Mouse (Mus musculus) cerebellum, postnatal 25 days (tissue): ENCODE results near the gene Slc2a9.
A peak's percentile ranks its signal among the peaks of the same experiment; 100 is the strongest.

Experiments used
- DNase-seq, 2 experiments: peaks; one replicate each; pipeline ENCODE4 v3.0.0; 2021; ENCODE audit warnings: mixed read lengths in 2 of 2

The Slc2a9 gene

DNA sequence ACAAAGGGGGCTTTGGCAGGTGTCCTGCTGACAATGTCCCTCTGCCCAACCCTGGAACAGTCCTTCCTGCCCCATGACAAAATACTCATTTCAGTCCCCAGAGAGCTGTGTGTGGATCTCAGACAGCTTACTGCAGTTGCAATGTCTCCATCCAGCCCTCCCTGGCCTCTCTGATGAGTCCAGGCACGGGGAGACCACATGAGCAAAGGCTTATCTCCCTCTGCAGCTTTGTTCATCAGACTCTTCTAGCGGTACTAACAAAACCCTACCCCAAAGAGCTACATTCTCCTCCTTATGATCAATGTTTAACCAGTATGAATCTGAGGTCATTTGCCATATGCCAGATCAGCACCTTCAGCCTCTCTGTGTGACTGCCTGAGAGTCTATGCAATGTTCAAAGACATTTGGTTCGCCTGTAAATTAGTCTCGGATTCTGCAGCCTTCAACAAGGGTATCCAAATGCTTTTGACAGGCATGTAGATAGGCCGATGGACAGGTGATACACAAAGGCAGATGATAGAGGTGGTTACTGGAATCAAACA, 36.3 kb downstream of the Slc2a9 start:
- peak in 1 of 2 experiments; percentile 1 for DNase-seq

DNA sequence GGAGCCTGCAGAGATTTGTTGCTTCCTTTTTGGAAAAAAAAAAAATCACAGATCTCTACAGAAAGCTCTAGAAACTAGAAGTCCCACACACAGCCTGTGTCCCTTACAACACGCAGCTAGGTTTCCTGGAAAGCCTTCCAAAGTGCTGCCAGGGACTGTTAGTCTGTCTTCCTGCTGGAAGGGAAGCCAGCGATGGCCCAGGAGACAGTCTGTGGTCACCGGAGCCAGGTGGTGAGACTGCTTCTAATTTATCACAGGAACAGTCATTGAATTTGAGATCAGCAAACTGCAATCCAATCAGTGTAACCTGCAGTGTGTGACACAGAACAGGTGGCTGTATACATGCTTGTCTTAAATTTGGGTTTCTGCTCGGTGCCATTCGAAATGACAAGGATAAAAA, 41.7 kb downstream of the Slc2a9 start:
- peak; percentile 32 to 59 for DNase-seq

GRCm38 (mm10) chr5:38450936-38451335, 52.0 kb downstream of the Slc2a9 start:
- no peak for DNase-seq

DNA sequence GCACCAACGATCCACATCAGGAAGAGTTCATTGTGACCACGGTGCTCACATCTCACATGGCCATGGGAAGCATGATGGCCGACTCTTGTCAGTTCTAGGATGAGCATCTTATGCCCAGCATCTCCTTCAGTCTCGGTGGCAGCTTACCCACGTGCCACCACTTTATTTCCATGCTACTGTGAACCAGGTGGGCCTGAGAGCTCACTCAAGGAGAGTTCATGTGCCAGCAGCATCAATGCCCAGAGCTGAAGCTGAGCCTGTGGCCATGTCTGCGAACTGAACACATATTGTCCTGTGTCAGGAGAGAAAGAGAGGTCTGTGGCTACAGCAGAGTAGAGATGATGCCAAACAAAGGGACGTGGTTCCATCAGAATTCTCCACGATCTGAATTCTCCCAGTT, 53.3 kb downstream of the Slc2a9 start:
- DNase-seq, result no peak

- DNase-seq, result no peak
Observed at GRCm38 (mm10) chr5:38448121-38448520, 54.8 kb downstream of the Slc2a9 start.

- peak; percentile 47 to 55 for DNase-seq
Observed at GRCm38 (mm10) chr5:38446316-38446975, 56.5 kb downstream of the Slc2a9 start.

DNA sequence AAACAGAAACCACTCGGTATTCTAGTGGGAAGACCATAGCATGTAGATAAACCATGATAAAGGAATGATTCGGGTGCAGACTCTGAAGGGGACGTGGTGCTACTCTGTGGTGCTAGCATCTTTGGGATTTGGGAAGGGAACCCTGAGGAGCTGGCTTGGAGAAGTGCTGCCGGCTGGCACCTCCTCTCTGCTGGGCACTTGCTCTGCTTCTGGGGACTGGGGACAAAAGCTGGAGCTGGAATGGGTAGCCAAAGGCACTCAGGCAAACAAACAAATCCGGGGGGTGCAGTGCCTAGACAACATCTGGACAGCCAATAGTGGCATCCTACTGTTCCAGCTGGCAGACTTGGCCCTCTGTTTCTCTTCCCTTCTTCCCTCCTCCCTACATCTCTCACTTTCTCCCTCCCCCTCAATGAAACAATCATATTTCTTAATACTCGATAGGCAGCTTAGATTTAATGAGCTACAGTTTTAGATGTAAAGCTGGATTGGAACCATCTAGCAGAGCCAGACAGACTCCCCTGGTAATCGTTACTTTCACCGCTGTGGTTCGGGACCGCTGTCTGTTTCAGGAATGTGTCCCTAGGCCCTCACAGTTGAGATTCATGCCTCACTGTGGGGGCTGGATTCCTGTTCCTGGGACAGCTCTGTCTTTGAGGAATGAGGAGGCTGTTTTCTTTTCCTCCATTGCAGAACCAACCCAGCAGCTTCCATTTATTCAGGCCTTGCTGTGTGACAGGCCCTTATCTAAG, 61.7 kb downstream of the Slc2a9 start:
- peak; percentile 26 to 45 for DNase-seq

GRCm38 (mm10) chr5:38440252-38441005, 62.5 kb downstream of the Slc2a9 start:
- peak; percentile 56 to 72 for DNase-seq

DNA sequence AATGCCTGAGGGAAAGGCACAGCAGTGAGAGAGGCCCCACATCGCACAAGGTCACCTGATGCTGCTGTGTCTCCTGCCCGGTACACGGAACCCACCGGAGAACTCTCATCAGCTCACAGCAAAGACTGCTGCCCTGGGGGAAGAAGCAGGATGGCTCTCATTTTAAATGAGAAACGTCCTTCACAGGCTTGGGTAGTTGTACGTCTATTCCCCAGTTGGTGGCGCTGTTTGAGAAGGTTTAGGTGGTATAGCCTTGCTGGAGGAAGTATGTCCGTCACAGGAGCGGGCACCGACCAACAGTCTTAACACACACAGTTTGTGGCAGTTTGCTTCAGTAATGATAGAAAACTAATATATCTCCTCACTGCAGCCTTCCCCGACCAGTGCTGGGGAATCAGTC, 66.3 kb downstream of the Slc2a9 start:
- no peak for DNase-seq

GRCm38 (mm10) chr5:38434875-38435274, 68.1 kb downstream of the Slc2a9 start:
- no peak for DNase-seq

DNA sequence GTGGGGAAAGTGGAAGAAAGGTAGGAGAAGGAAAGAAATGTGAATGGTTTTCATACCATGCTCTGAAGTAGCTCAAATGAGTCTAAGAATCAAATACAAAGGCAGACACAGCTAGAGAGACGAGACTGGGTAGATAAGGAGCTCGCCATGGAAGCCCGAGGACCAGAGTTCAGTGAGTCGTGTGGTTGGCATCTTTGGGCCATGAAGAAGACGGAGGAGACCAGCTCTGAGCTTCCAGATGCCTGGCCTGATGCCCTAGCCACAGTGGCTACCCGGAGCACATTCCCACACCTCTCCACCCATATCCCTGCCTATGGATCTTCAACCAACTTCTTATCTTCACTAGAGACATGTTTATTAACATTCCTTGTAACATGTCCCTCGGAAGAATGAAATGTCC, 71.7 kb downstream of the Slc2a9 start:
- no peak for DNase-seq

DNA sequence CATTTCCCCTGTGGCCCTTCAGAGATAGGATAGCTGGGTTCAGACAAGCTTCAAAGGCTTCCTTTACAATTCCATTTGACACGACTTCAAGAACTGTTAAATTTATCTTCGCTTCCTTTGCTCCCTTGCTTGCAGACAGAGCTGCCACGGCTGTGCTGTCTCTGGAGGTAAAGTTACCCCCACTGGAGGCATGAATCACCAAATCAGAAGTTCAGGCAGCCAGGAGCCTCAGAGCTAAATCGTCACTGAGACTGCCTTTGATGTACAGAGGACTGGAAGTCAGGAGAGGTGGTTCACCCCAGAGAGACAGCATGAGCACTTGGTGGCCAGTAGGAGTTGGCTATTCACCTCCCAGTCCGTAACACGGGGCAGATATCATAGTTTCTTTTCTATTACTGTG, 73.8 kb downstream of the Slc2a9 start:
- DNase-seq, result no peak

- no peak for DNase-seq
Observed at GRCm38 (mm10) chr5:38427757-38428156, 75.2 kb downstream of the Slc2a9 start.

- DNase-seq, result no peak
Observed at GRCm38 (mm10) chr5:38425569-38425968, 77.4 kb downstream of the Slc2a9 start.

- DNase-seq, result no peak
Observed at GRCm38 (mm10) chr5:38422426-38422825, 80.5 kb downstream of the Slc2a9 start.

GRCm38 (mm10) chr5:38418799-38419198, 84.1 kb downstream of the Slc2a9 start:
- no peak for DNase-seq

DNA sequence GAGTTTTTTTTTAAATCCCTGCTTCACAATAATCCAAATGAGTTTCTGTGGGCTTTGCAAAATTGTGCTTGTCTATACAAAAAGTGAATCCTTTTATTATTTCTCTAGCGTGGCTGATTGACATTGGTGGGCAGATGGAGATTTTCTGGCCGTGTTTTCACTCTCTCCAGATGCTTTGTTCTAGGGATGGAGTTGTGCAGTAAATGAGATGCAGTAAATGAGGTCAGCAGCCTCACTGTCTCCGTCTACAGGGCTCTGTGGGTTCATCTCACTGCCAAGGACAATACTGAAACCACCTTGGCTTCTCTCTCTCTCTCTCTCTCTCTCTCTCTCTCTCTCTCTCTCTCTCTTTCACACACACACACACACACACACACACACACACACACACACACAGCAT, 99.3 kb downstream of the Slc2a9 start:
- no peak for DNase-seq

DNA sequence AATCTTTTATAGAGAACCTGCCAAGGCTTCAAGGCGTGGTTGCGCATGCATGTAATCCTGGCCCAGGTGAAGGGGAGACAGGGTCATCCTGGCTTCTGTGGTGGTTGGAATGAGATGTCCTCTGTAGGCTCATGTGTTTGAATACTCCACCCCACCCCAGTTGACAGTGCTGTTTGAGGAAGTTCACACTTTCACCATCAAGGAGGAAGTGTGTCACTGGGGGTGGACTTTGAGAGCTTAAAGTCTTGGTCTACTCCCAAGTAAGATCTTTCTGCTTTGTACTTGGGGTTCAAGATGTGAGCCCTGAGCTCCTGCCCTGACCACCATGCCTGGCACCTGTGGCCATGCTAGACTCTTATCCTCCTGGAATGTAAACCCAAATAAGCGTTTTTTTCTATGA, 100.7 kb downstream of the Slc2a9 start:
- no peak for DNase-seq

- DNase-seq, result no peak
Observed at GRCm38 (mm10) chr5:38388857-38389256, 114.1 kb downstream of the Slc2a9 start.

DNA sequence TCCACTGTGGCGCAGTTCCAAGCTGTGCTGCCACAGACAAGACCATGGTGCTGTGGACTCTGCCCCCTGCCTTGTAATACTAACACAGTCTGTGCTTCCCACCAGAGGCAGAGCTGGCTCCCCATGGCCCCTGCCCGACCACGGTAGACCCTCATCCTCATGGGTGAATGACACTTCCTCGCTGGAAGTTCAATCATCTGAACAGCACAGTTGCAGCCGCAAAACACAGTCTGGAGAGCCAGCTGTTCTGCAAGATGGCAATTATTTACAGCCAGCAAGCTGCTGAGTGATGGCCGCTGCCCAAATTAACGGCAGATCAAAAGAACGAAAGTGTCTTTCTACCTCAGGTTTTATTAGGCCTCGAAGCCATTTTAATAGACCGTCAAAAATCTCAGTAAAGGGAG, 114.5 kb downstream of the Slc2a9 start:
- DNase-seq, result peak in 1 of 2 experiments; percentile 30

DNA sequence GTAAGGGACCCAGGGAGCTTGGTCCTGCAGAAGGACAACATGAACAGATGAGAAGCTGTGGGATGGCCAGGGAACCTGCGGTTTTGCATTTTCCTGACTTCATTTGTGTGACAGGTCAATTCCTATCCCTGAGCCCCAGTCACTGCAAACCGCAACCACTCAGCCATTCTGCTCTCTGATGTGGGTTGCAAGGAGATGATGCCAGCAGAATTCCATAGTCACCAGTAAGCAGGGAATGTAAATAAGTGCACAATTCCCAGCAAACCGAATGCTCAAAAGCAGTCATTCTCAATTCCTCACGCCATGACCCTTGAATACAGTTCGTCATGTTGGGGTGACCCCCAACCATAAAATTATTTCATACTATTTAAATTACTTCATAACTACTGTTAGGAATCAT, 123.0 kb downstream of the Slc2a9 start:
- no peak for DNase-seq

- DNase-seq, result no peak
Observed at GRCm38 (mm10) chr5:38372369-38372768, 130.6 kb downstream of the Slc2a9 start.

DNA sequence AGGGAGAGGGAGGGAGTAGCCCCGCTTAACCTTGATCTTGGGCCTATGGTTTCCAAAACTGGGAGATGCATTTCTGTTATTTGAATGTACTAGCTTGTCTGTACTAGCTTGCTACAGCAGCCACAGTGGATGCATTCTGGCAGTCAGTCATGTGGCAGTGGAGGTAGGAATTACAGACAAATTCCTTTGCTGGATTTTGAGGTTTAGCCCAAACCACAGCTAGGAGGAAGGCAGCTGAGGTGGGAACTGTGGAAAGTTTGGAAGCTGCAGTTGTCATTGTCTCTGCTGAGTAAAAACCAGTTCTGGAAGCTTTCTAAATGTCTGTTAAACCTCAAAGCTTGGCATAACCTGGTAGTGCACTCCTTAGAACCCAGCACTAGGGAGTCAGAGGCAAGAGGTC, 131.6 kb downstream of the Slc2a9 start:
- DNase-seq, result no peak
